Mouse (Mus musculus) gonadal fat pad, adult 2 months (tissue): Measurements from ENCODE around the gene Foxp1. TPM values are rescaled to one million over a fixed set of nuclear protein-coding genes. Genes with fewer than 3 reads are reported as not detected.

Experiments used
- polyA plus RNA-seq: library from polyadenylated mRNA; depleted of rRNA; stranded (reverse); fragments of >200 nt; gene quantifications from 2 replicates; pipeline ENCODE4 v1.2.3, GENCODE M21; 2012; rRNA removed

Foxp1 gene
- polyA plus RNA-seq, 1 experiment = 26.0 TPM

Other genes with a start within 250 kb of the Foxp1 start
- gene Eif4e3, start 144.1 kb upstream of the Foxp1 start, polyA plus RNA-seq = 14.0 and 16.6 TPM in 2 replicates
- gene Gm20696, start 144.1 kb upstream of the Foxp1 start, polyA plus RNA-seq = 0.38 and 0.77 TPM in 2 replicates
- gene Gpr27, start 170.0 kb upstream of the Foxp1 start, polyA plus RNA-seq = 2.0 and 3.6 TPM in 2 replicates
- gene Prok2, start 203.7 kb upstream of the Foxp1 start, polyA plus RNA-seq = 0.13 TPM in 1 of 2 replicates, not detected in the other